Mouse (Mus musculus) liver, embryonic 14.5 days (tissue): ENCODE data around the gene Ap1g2.

Experiments used
- CTCF ChIP-seq: IDR thresholded peaks from 2 replicates; pipeline ENCODE4 v1.5.1; 2016; ENCODE audit warnings: antibody characterized with exemption, low read depth, control low read depth
- EP300 ChIP-seq: IDR thresholded peaks from 2 replicates; pipeline ENCODE4 v1.6.1; 2016; ENCODE audit warnings: antibody characterized with exemption, low read depth

- TF ChIP-seq EP300 (no peak), CTCF (no peak)
Observed at GRCm38 (mm10) chr14:55063581-55064381, 42.6 kb downstream of the Ap1g2 start.
